Mouse (Mus musculus): ENCODE results near the gene Map2k1. TPM values are rescaled to one million over a fixed set of nuclear protein-coding genes. Genes with fewer than 3 reads are reported as not detected.
"Not testable (repeated sequence)": the region's sequence is repeated elsewhere in the genome, so short reads cannot be mapped to it uniquely, and the experiment has no call there.

Map2k1 gene
- polyA plus RNA-seq, 1 experiment: 0.58 TPM

- Histone ChIP-seq H3K27me3 (ENCODE audit: control insufficient read depth) (no peaks in the 10 kb centered on the region), H3K9me3 (ENCODE audit: control insufficient read depth, low read length) (no peaks in the 10 kb centered on the region), H3K4me1 (ENCODE audit: control insufficient read depth) (peaks cover 11% of the 10 kb centered on the region), H3K36me3 (ENCODE audit: control insufficient read depth) (peaks cover 95% of the 10 kb centered on the region), H3K4me3 (replicated peaks) (no peak overlapping the region)
- TF ChIP-seq TAL1 (IDR thresholded peaks at IDR 0.05; ENCODE audit: low read length): no peak
- no peak for TF ChIP-seq GATA1 (IDR thresholded peaks at IDR 0.05; ENCODE audit: low read length)
Observed at GRCm38 (mm10) chr9:64160471-64160870, 93.0 kb downstream of the Map2k1 start.

DNA sequence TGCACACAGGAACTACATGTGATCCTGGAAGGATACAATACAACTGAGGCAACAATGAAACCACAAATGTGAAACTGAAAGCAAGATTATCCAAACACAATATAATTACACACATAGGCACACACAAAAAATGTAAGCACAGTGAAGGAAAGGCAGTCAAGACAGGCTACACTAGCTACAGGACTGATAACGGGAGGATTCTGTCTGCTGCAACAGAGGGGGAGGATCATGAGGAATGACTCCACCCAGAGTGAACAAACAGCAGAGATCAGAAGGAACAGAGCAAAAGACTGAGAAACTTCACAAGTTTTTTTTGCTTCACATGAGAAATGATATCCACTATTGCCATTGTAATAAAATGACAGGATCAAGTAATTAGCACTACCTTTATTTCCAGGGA, 96.8 kb downstream of the Map2k1 start:
- Histone ChIP-seq H3K4me3 (replicated peaks) (no peak overlapping the region), H3K27me3 (ENCODE audit: control insufficient read depth) (no peaks in the 10 kb centered on the region), H3K4me1 (ENCODE audit: control insufficient read depth) (peaks cover 11% of the 10 kb centered on the region), H3K36me3 (ENCODE audit: control insufficient read depth) (peaks cover 92% of the 10 kb centered on the region), H3K9me3 (ENCODE audit: control insufficient read depth, low read length) (no peaks in the 10 kb centered on the region)
- TF ChIP-seq GATA1 (IDR thresholded peaks at IDR 0.05; ENCODE audit: low read length) (no peak), TAL1 (IDR thresholded peaks at IDR 0.05; ENCODE audit: low read length) (no peak)

GRCm38 (mm10) chr9:64139879-64140278, 113.6 kb downstream of the Map2k1 start:
- Histone ChIP-seq H3K9me3 (ENCODE audit: control insufficient read depth, low read length) (no peaks in the 10 kb centered on the region), H3K4me1 (ENCODE audit: control insufficient read depth) (no peaks in the 10 kb centered on the region), H3K36me3 (ENCODE audit: control insufficient read depth) (peaks cover 90% of the 10 kb centered on the region), H3K4me3 (replicated peaks) (no peak overlapping the region), H3K27me3 (ENCODE audit: control insufficient read depth) (no peaks in the 10 kb centered on the region)
- TF ChIP-seq GATA1 (IDR thresholded peaks at IDR 0.05; ENCODE audit: low read length) (no peak), TAL1 (IDR thresholded peaks at IDR 0.05; ENCODE audit: low read length) (no peak)

- not testable (repeated sequence) for H3K9me3 ChIP-seq (ENCODE audit: control insufficient read depth, low read length); H3K4me1 ChIP-seq (ENCODE audit: control insufficient read depth); H3K4me3 ChIP-seq (replicated peaks); H3K27me3 ChIP-seq (ENCODE audit: control insufficient read depth)
- H3K36me3 ChIP-seq (ENCODE audit: control insufficient read depth): peaks cover 82% of the 10 kb centered on the region
Observed at GRCm38 (mm10) chr9:64138896-64139295, 114.5 kb downstream of the Map2k1 start.

Other genes starting within 250 kb of the Map2k1 start
- 0.62 TPM in 2 replicates for gene Smad6, start 231.6 kb downstream of the Map2k1 start, polyA plus RNA-seq (2012)
- gene Lctl, start 136.5 kb downstream of the Map2k1 start, polyA plus RNA-seq (2012): not detected in 2 replicates
- gene Zwilch, start 80.5 kb downstream of the Map2k1 start, polyA plus RNA-seq (2012): 2.0 and 2.2 TPM in 2 replicates
- 41.3 and 44.5 TPM in 2 replicates for gene Rpl4, start 80.3 kb downstream of the Map2k1 start, polyA plus RNA-seq (2012)
- gene Snapc5, start 74.4 kb downstream of the Map2k1 start, polyA plus RNA-seq (2012): 0.11 TPM in 2 replicates
- gene Uchl4, start 18.4 kb downstream of the Map2k1 start, polyA plus RNA-seq (2012): not detected in 2 replicates
- 0.95 and 1.3 TPM in 2 replicates for gene Tipin, start 27.9 kb upstream of the Map2k1 start, polyA plus RNA-seq (2012)
- 0.39 and 0.47 TPM in 2 replicates for gene Dis3l, start 87.7 kb upstream of the Map2k1 start, polyA plus RNA-seq (2012)
- not detected in 2 replicates for gene Megf11, start 132.0 kb upstream of the Map2k1 start, polyA plus RNA-seq (2012)